Mouse (Mus musculus): ENCODE results near the gene Creb3l2.

Gene Creb3l2

GRCm38 (mm10) chr6:37322088-37322487 lies 119.9 kb downstream of the Creb3l2 start:
- DNase-seq, result peak; percentile 14

DNA sequence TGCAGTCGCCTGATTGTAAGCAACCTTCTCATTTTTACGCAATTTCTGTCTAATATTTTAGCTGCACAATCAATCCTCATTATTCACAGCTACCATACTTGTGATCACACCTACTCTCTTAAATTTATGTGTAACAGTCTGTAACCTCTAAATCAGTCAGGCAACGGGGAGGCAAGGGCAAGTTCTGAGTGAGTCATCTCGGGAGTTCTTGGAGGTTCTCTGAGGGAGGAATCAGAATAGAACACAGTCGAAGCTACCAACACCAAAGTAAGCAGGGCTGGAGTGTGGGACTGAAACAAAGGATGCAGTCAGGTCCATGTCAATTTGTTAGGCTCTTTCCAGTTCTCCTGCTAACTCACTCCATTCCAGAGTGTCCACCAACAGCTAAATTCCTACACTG lies 124.0 kb downstream of the Creb3l2 start:
- DNase-seq, result no peak

- DNase-seq, result no peak
Measured at GRCm38 (mm10) chr6:37315440-37315839, 126.5 kb downstream of the Creb3l2 start.

GRCm38 (mm10) chr6:37310601-37311000 lies 131.3 kb downstream of the Creb3l2 start:
- no peak for DNase-seq

- DNase-seq, result no peak
Measured at GRCm38 (mm10) chr6:37306616-37307015, 135.3 kb downstream of the Creb3l2 start.

- DNase-seq, result no peak
Measured at GRCm38 (mm10) chr6:37300492-37300891, 141.5 kb downstream of the Creb3l2 start.

DNA sequence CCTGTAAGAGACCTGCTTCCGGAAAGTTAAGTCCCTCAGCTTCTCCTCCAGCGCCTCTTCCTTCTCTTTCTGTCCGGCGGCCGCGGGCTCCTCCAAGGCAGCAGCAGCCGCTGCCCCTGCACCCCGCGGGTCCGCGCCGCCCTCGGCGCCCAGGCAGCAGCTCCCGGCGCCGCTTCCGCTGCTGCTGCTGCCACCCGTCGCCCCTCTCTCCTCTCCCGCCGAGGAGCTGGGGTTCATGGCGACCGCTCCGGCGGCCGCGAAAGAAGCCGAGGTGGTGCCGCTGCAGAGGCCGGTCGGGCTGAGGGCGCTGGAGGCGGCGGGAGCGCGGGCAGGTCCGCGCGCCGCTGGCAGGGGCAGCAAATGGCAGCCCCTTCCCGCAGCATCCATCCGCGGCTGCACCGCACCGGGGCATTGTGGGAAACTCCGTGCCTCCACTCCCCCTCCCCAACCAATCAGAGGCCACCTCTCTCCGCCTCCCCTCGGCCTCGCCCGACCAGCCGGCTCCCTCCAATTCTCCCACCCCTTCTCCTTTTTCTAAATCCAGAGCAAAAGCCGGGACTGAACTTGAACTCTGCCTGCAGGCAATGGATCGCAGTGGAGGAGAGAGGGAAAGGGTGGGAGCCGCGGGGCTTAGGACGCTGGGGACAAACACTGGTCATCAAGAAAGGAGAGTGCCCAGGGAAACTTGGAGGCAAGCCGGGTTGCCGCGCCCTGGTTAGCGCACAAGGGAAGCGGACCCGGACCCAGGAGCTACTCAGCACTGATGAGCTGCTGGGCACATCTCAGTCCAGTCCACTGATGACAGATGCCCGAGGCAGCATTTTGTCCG lies 142.2 kb downstream of the Creb3l2 start, which contains the start of gene Dgki:
Dgki (minus strand) TSS at position 623 of the 829 bp plus-strand sequence.
- no peak for DNase-seq

DNA sequence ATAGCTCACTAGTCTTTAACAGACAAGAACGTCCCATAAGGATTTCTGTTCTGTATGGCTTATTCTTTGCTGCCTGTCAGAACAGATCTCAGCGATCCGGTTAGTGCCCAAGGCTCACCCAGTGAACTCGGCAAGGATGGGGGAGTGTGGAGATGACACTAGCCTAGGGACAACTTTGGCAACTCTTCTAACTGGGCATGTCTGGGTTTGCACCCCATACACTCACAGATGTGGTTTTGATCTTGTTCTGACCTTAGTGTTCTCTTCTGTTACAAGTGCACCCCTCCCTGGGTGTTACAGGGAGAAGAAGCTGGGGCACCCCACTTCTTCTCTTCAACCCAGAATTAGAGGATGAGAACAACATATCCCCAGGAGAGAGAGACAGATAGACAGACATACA lies 143.0 kb downstream of the Creb3l2 start:
- DNase-seq, result no peak

DNA sequence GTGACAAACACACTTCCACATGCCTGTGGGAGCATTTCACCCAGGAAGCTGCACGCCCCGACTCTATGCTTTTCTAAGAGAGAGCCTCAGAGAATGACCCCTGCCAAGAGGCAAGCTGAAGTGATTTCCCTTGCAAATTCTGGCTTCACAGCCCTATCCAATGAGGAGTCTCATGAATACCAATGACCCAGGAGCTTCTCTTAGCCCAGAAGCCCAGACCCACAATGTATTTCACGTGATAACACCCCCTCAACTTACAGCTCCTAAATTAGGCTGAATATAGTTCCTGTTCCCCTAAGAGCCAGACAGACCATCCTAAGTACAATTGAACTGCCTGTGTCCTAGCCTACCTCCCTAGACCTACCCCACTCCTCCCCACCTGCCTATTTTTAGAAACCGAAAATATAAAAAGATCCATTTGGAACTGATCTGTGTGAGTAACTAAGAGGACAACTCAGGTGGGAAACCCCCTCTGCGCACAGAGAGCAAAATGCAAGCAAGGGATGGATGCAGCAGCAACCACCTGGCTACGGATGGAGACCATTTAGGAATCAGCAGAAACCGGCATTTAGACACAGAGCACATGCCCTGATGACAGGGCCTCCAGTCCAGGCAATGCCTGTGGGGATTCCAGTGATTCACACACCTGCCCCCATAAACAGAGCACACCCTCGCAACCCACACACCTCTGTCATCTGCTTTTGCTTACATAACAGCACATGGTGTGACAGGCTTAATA lies 144.0 kb downstream of the Creb3l2 start:
- DNase-seq, result no peak

DNA sequence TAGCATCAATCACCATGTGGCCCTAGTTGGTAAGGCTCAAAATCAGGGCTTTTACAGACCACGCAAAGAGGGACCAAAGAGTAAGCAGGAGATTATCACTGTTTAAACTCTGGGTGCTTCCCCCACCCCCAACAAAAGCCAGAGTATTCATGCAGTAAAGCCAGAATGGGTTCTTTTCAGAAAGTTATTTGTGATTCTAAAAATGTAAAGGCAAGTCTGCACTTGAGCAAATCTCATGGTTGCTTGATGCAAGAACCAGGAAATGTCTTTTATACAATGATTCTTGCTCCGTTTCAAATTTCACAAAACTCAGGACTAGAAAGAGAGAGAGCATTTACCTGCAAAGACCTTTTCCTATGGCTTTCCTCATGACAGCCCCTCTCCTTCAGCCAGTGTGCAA lies 149.9 kb downstream of the Creb3l2 start:
- DNase-seq, result no peak

DNA sequence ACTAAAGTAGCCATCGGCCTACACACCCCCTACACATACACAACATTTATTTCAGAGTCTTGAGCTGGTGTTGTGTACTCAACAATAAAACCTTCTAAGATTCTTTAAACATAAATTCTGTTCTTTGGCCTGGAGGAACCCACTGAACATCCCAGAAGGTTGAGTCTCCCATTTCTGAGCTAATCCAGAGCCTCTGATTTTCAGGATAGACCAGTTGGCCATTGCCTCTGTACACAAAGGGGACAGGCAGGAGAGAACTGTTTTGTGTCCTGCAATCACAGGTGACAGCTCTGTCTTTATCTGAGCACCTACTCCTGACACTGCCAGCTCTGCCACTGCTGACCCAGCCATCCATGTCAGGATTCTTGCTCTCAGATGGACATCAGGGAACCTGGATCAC lies 150.8 kb downstream of the Creb3l2 start:
- DNase-seq, result no peak

DNA sequence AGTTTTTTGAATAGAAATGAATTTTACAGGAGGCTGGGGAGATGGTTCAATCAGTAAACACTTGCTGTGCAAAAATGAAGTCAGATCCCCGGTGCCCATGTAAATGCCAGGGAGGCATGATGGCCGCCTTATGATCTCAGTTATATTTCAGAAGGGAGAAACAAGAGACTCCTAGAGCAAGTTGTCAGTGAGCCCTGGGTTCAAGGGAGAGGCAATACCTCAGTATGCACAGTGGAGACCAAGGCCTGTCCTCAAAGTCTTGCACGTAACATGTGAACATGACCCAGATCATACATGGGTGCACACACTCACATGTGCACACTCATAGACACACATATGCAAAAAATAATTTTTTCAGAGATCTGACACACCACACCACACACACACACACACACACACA lies 151.3 kb downstream of the Creb3l2 start:
- no peak for DNase-seq

DNA sequence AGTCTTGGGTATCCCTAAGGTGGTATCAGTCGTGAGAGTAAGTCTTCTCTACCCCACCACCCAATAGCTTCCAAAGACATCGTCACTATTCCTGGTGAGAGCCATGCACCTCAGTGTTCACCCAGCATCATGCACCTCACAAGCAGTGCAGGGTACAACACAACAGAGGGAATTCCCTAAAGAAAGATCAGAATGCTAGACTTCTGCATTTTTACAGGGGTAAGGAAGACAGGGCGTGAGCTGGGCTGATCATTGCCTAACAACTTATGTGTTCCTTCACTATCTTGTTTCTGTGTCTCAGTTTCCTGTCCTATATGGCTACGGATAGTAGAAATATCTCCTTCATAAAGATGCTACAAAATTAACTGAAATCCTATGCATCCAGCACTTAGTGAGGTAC lies 155.8 kb downstream of the Creb3l2 start:
- no peak for DNase-seq

DNA sequence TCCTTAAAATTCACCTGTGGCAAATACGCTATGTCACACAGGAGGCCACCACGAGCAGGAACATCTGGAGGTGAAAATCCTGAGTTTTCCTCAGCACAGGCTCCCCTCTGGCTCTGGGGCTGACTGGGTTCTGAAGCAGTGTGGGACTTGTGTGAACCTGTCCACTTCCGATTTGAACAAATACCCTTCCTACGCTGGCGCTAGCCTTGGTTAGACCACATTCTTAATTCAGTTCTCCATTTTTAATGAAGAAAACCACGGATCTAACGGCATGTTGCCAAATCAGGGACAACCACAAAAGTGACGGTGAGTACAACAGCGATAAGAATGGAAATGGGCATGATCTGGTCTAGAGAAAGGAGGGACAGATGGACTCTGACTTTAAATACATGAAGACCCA lies 157.1 kb downstream of the Creb3l2 start:
- DNase-seq, result no peak

GRCm38 (mm10) chr6:37283336-37283735 lies 158.6 kb downstream of the Creb3l2 start:
- no peak for DNase-seq

- no peak for DNase-seq
Measured at GRCm38 (mm10) chr6:37282659-37283058, 159.3 kb downstream of the Creb3l2 start.

Measured in lung, postnatal 36 days (tissue).